9 mouse cellular contexts compared by ENCODE assay signal in genomic region chr5:72182804-72183203, GRCm38 (mm10). TPM values are rescaled to one million over a fixed set of nuclear protein-coding genes. Genes with fewer than 3 reads are reported as not detected.
DNase-seq lines count a peak whose midpoint lies in the region; ATAC-seq and TF ChIP-seq lines count a peak whose summit lies in the region.
"Had no signal": no experiment of that assay in that cellular context is flagged by ENCODE, and none has a peak within 500 bp of the region (broad histone marks: within the 10 kb centered on the region; RNA-seq: fewer than 3 reads in every experiment).

No protein-coding gene starts in this region.

- no peak for ATAC-seq in intestine, embryonic 14.5 days (replicated peaks; ENCODE audit: low FRiP score, low TSS enrichment, low read depth)
- ATAC-seq in intestine, embryonic 16.5 days, result no peak
- ATAC-seq in common myeloid progenitor, adult 5-6 weeks (replicated peaks; ENCODE audit: low read depth, poor library complexity, severe bottlenecking), result peak; percentile 78
- no peak for ATAC-seq in forebrain, embryonic 11.5 days (replicated peaks; ENCODE audit: low FRiP score)
- ATAC-seq: midbrain, embryonic 13.5 days had no signal

- no peak overlapping the region for H3K4me2 ChIP-seq in intestine, embryonic 14.5 days (ENCODE audit: low read length)
- no peak overlapping the region for H3K4me2 ChIP-seq in intestine, embryonic 16.5 days (ENCODE audit: low read depth, low read length)
- no peak overlapping the region for H3K4me2 ChIP-seq in forebrain, embryonic 11.5 days (ENCODE audit: low read depth, low read length, severe bottlenecking)
- H3K4me2 ChIP-seq: midbrain, embryonic 13.5 days had no signal

- H3K27me3 ChIP-seq in intestine, embryonic 14.5 days (replicated peaks; ENCODE audit: control insufficient read depth, insufficient read depth, low read length), result no peaks in the 10 kb centered on the region
- H3K27me3 ChIP-seq in intestine, embryonic 16.5 days (replicated peaks; ENCODE audit: control insufficient read depth, insufficient read depth, low read length), result no peaks in the 10 kb centered on the region
- H3K27me3 ChIP-seq in forebrain, embryonic 11.5 days (ENCODE audit: control insufficient read depth, insufficient read depth, low read length), result no peaks in the 10 kb centered on the region
- H3K27me3 ChIP-seq: midbrain, embryonic 13.5 days had no signal

- no peaks in the 10 kb centered on the region for H3K9me3 ChIP-seq in intestine, embryonic 14.5 days (ENCODE audit: control insufficient read depth, low read length)
- no peaks in the 10 kb centered on the region for H3K9me3 ChIP-seq in intestine, embryonic 16.5 days (ENCODE audit: control insufficient read depth, low read length)
- no peaks in the 10 kb centered on the region for H3K9me3 ChIP-seq in forebrain, embryonic 11.5 days (ENCODE audit: control insufficient read depth, low read length)
- H3K9me3 ChIP-seq: midbrain, embryonic 13.5 days had no signal

- WGBS in intestine, embryonic 14.5 days, result 87% methylated on average over 4 of the region's 4 CpGs
- WGBS in intestine, embryonic 16.5 days, result 91% methylated on average over 4 of the region's 4 CpGs
- WGBS in lung, adult 2 months, result 48% methylated on average over 4 of the region's 4 CpGs
- WGBS in forebrain, embryonic 11.5 days, result 93% methylated on average over 4 of the region's 4 CpGs

- no peak overlapping the region for H3K27ac ChIP-seq in intestine, embryonic 14.5 days (ENCODE audit: low read depth)
- no peak overlapping the region for H3K27ac ChIP-seq in intestine, embryonic 16.5 days (ENCODE audit: low read length)
- H3K27ac ChIP-seq in forebrain, embryonic 11.5 days (ENCODE audit: low read depth, low read length), result no peak overlapping the region
- H3K27ac ChIP-seq in layer of hippocampus, adult 2 months, result no peak overlapping the region
- H3K27ac ChIP-seq: midbrain, embryonic 13.5 days had no signal

- DNase-seq in intestine, embryonic 14.5 days (ENCODE audit: low spot score), result peak; percentile 40
- no peak for DNase-seq in lung, adult 2 months
- DNase-seq in spleen, postnatal 36 days (ENCODE audit: low spot score in 2 of 2), result peak; percentile 83 to 84
- no peak for DNase-seq in forebrain, embryonic 11.5 days (ENCODE audit: low spot score)
- no peak for DNase-seq in testis, postnatal 10 days (ENCODE audit: low spot score)
- DNase-seq in layer of hippocampus, adult 2 months (ENCODE audit: low spot score in 2 of 2), result no peak

- no peaks in the 10 kb centered on the region for H3K36me3 ChIP-seq in intestine, embryonic 14.5 days (ENCODE audit: control insufficient read depth, insufficient read depth, low read length)
- H3K36me3 ChIP-seq in intestine, embryonic 16.5 days (ENCODE audit: control insufficient read depth, insufficient read depth, low read length), result no peaks in the 10 kb centered on the region
- no peaks in the 10 kb centered on the region for H3K36me3 ChIP-seq in forebrain, embryonic 11.5 days (ENCODE audit: control insufficient read depth, insufficient read depth, low read length)
- H3K36me3 ChIP-seq: midbrain, embryonic 13.5 days had no signal

- TF ChIP-seq POLR2A in lung, adult 2 months (IDR thresholded peaks at IDR 0.05; ENCODE audit: borderline replicate concordance, extremely low read depth, low read depth, low read length), result no peak

- no peaks in the 10 kb centered on the region for H3K4me1 ChIP-seq in intestine, embryonic 14.5 days (replicated peaks; ENCODE audit: control insufficient read depth, insufficient read depth, low read length)
- no peaks in the 10 kb centered on the region for H3K4me1 ChIP-seq in intestine, embryonic 16.5 days (ENCODE audit: control insufficient read depth, insufficient read depth, low read length)
- peaks cover 6% of the 10 kb centered on the region for H3K4me1 ChIP-seq in lung, adult 2 months (ENCODE audit: control insufficient read depth, insufficient read depth, low read length)
- no peaks in the 10 kb centered on the region for H3K4me1 ChIP-seq in forebrain, embryonic 11.5 days (replicated peaks; ENCODE audit: control insufficient read depth, insufficient read depth, low read length)
- H3K4me1 ChIP-seq: midbrain, embryonic 13.5 days had no signal

- no peak for TF ChIP-seq CTCF in lung, adult 2 months (IDR thresholded peaks at IDR 0.05; ENCODE audit: insufficient read depth, low read length)
- no peak for TF ChIP-seq CTCF in layer of hippocampus, adult 2 months (conservative IDR thresholded peaks at IDR 0.05)

- no peak overlapping the region for H3K9ac ChIP-seq in intestine, embryonic 14.5 days (ENCODE audit: low read length)
- no peak overlapping the region for H3K9ac ChIP-seq in intestine, embryonic 16.5 days (ENCODE audit: low read depth, low read length)
- H3K9ac ChIP-seq in forebrain, embryonic 11.5 days (ENCODE audit: low read length), result no peak overlapping the region
- H3K9ac ChIP-seq: midbrain, embryonic 13.5 days had no signal

- H3K4me3 ChIP-seq in intestine, embryonic 14.5 days (ENCODE audit: low read depth, low read length), result no peak overlapping the region
- no peak overlapping the region for H3K4me3 ChIP-seq in intestine, embryonic 16.5 days (ENCODE audit: low read length)
- H3K4me3 ChIP-seq in lung, adult 2 months (replicated peaks; ENCODE audit: extremely low read depth, low read depth, low read length), result peak overlapping the region; percentile 19
- H3K4me3 ChIP-seq in forebrain, embryonic 11.5 days (ENCODE audit: low read depth, low read length), result no peak overlapping the region
- H3K4me3 ChIP-seq in layer of hippocampus, adult 2 months, result no peak overlapping the region
- H3K4me3 ChIP-seq: midbrain, embryonic 13.5 days had no signal

RNA-seq across cellular contexts. Expression of gene Commd8, which starts 14.8 kb away (rescaled TPM):
- polyA plus RNA-seq in intestine, embryonic 14.5 days (2014; fragmentation: Nextera tagmentation; extraction: Ambion mirVana), result 110 and 126 TPM in 2 replicates
- polyA plus RNA-seq in intestine, embryonic 16.5 days (2015; fragmentation: Nextera tagmentation; extraction: Ambion mirVana), result 127 and 129 TPM in 2 replicates
- total RNA-seq in common myeloid progenitor, adult 5-6 weeks (2017), result 53.5 and 66.8 TPM in 2 replicates
- 3.8 and 7.2 TPM in 2 replicates for polyA plus RNA-seq in lung, adult 2 months (2012; rRNA removed)
- 146 and 170 TPM in 2 replicates for polyA plus RNA-seq in forebrain, embryonic 11.5 days (2014; fragmentation: Nextera tagmentation; extraction: Ambion mirVana)
- total RNA-seq in layer of hippocampus, adult 2 months (2021), result 100 to 1,000 TPM; 105 to 113 TPM

Comparison
In these comparisons a context has a peak if more than half of its experiments do, and no peak if none do; other contexts are left out.
1. DNase-seq: peak in intestine, embryonic 14.5 days (single experiment) and spleen, postnatal 36 days (2 of 2); none in lung, adult 2 months (single experiment), forebrain, embryonic 11.5 days (single experiment), testis, postnatal 10 days (single experiment) and layer of hippocampus, adult 2 months (0 of 2).
2. RNA of gene Commd8, which starts 14.8 kb away (polyA plus RNA-seq): 146 to 170 TPM in forebrain, embryonic 11.5 days, 127 to 129 TPM in intestine, embryonic 16.5 days and 110 to 126 TPM in intestine, embryonic 14.5 days; 3.8 to 7.2 TPM in lung, adult 2 months; every median in the first group is over 10 times any median in the second.